Mouse (Mus musculus): ENCODE results near the gene Fam69a.
"Not testable (repeated sequence)": the region's sequence is repeated elsewhere in the genome, so short reads cannot be mapped to it uniquely, and the experiment has no call there.

Gene Fam69a

DNA sequence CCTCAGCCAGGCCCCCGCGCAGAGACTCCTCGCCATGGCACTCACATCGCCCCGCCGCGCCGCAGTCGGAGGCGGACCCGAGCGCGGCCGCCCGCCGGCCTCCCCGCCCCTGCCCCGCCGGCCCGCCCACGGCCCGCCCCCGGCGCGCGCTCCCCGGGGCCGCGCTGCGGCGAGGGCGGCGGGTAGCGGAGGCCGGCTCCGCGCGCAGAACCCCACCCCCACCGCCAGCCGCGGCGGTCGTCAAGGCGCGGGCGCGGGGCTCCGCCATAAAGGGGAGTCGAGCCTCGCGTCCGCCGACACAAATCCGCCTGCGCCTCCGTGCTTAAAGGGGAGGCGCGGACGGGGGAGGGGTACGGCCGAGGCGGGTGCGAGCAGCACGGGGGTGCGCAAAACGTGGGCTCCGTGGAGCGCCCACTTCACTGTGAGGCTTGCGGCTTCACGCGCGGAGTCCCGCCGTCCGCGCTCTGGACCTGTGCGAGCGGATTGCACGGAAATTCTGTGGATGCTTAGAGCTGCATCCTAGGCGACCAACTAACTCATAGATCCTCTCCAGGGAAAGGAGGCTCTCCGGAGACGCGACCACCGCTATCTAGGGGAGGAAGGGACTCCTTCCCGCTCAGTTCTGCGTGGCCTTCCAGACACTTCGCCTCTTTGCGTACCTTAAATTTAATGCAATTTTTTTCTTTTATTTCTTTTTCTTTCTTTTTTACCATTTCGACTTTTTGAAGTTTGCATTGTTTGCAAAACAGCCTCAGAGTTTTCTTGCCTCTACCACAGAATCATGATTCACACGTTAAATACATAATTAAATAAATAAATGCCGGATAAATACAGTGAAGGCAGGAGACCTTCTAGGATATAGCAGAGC lies at the start of gene Fam69a:
Gene Fam69a, minus strand, starts transcription at position 119 of the 868 bp plus-strand sequence.
- peak; percentile 78 for DNase-seq

DNA sequence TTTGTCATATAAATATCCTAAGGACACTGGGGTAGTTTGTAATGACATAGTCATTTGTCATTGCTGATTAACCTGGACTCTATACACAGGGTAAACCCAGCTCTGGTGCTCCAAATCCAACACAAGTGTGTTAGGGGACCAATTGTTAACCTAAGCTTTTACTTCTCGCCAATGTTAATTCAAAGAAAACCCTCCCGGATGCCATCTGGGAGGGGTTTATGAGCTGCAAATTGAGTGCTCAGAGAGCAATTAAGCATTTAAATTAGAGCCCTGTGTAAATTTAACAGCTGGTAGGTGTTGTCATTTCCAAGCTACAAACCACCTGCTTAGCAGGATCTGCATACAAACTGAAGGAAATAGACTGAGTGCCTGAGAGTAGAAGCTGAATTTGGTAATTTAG lies 48.6 kb upstream of the Fam69a start:
- no peak for DNase-seq

DNA sequence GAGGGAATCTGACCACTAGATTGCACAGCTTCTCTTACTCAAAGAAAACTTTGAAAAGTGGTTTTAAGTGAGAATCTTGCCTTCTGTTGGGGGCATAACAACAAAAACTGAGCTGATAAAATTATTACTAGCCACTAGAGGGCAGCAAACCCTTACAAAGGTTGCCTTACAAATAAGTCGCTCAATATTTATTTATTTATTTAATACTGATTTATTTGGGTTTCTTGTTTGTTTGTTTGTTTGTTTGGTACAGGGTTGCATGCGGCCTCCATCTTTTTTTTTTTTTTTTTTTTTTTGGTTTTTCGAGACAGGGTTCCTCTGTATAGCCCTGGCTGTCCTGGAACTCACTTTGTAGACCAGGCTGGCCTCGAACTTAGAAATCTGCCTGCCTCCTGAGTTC lies 47.3 kb upstream of the Fam69a start:
- DNase-seq: peak; percentile 76

DNA sequence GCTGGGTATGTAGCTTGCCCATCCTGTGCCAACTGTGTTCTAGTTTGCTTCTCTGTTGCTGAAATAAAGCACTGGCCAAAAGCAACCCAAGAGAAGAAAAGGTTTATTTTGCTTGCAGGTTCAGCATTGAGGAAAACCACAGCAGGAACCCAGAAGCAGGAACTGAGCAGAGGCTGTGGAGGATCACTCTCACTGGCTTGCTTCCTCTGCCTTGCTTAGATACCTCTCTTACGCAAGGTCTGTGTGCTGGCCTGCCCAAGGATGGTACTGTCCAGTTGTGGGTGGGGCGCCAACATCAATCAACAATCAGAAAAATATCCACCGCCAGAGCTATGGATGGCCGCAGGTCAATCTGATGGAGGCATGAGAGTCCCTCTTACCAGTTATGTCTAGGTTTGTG lies 44.4 kb upstream of the Fam69a start:
- DNase-seq: no peak

DNA sequence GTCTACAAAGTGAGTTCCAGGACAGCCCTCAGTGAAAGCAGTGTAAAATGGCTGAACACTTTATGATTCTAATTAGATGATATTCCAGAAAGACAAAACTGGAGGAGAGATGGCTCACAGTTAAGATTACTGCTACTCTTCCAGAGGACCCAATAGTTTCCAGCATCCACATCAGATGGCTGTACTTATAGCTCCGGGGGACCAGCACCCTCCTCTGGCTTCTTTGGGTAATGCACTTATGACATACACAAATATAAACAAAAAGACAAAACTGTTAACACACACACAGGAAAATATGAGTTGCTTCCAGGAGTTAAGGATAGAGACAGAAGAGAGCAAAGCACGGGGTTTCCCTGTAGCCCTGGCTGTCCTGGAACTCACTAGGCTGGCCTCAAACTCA lies 43.1 kb upstream of the Fam69a start:
- peak; percentile 19 for DNase-seq

DNA sequence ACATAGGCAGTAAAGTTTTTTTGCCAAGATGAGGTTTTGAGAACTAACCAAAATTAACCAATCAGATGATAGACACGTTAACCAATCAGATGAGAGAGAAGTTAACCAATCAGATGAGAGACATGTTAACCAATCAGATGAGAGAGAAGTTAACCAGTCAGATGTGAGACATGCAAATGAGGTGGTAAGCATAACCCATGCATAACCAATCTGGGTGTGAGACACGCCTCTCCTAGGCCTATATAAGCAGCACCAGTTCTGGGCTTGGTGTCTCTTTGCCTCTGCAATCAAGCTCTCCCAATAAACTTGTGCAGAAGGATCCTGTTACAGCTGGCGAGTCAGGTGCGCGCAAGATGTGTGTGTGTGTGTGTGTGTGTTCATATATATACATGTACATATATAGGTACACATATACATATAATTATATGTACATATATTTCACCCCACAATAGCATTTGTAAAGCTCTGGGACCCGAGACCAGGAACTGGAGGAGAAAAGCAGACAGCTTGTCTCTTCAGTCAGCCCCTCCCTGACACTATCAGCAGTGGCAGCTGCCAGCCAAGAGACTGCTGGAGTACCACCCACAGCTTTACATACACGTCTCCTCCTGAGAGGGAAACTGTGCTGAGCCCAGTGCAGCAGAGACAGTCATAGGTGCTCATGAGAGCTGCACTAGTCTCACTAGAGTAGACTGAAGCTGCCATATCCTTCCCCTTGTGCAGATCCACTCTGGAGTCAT lies 42.1 kb upstream of the Fam69a start:
- not testable (repeated sequence) for DNase-seq

DNA sequence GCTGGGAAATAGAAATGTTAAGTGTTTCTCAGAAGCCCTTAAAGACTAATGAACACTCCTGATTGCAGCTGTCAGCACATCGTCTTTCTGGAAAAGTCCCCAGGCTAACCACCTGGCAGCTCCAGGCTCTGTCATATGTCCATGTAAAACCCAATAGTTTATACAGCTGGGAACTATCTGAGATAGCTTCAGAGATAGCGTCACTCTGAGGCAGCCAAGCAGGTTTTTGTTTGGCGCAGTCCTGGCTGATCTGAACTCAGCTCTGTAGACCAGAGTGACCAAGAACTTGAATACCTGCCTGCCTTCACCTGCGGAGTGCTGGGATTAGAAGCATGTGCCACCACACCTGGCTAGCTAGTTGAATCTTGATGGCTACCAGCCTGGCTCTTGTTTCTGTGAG lies 41.3 kb upstream of the Fam69a start:
- DNase-seq: no peak

DNA sequence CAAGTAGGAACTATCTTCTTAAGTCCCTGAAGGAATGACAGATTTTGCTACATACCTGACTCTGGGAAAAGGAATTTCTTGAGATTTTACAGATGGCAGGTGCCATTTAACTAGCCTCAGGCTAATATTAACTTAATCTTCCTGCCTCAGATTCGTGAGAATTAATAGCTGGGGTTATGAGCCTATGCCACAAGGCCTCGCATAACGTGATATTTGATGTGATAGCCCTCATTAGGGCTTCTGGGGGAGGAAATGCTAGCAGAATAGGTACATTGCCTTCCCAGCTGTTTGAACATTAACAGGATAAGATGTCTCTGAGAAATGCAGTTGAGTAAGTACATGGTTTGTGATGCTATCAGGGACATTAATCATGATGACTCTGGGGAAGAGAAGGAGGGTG lies 34.5 kb upstream of the Fam69a start:
- no peak for DNase-seq

DNA sequence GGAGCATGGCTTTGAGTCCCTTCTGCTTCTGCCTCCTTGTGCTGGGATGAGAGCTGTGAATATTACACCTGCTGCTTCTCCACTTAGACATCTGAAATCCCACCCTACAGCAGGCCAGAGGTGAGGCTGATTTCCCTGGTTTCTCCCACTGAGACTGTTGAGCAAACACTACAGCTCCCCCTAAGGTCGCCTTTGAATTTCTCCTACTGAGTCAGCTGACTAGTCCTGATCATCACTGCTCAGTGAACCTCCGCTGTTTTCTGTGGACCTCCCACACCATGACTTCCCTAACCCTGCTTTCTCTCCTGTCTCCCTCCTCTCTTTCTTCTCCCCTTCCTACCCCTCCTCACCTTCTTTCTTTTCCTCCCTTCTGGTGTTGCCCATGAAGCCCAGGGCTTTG lies 32.5 kb upstream of the Fam69a start:
- no peak for DNase-seq

DNA sequence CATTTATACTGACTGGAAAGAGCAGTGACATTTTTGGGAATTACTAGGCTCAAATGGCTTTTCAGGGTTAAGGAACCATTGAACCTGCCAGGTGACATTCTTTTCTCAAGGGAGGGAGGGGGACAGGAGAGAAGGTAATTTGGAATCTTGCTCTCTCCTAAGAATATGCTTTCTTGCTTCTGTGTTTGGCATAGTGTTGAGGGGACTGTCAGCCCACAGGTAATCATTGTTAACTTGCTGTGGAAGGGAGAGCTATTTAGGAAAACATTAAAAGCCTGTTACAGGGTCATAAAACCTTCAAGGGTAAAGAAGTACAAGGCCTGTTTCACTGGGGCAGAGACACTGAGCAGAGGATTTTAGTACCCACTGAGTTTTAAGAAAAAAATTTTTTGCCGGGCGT lies 30.3 kb upstream of the Fam69a start:
- DNase-seq: no peak

DNA sequence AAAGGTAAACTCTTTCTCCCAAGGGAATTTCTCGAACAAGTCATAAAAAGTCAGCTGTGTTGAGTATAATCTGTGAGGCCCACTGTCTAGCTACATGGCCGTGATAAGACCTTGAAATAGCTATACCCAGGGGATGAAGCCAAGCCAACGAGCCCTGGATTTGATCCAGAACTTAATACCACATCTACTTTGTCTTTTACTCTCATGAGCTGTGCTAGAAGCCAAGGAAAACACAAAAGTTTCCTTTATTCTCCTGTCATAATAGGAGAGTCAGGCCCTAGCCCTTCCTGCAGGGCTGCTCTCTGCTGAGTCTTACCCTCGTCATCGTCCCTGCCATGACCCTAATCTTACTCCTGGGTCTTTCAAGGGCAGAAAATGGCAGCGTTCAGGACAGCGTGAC lies 28.5 kb upstream of the Fam69a start:
- no peak for DNase-seq

DNA sequence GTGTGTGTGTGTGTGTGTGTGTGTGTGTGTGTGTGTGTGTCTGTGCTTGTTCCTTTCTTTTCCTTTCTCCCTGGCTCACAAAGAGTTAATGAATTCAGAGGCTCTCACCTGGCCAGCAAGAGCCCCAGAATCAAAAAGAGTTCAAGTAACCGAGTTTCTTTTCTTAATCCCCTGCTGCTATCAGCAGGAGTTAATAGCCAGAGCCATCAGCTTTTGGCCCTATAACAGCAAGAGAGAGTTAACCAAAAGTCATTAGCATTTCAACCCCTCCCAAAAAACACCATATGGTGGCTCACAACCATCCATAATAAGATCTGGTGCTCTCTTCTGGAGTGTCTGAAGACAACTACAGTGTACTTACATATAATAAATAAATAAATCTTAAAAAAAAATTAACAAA lies 27.3 kb upstream of the Fam69a start:
- DNase-seq: no peak

DNA sequence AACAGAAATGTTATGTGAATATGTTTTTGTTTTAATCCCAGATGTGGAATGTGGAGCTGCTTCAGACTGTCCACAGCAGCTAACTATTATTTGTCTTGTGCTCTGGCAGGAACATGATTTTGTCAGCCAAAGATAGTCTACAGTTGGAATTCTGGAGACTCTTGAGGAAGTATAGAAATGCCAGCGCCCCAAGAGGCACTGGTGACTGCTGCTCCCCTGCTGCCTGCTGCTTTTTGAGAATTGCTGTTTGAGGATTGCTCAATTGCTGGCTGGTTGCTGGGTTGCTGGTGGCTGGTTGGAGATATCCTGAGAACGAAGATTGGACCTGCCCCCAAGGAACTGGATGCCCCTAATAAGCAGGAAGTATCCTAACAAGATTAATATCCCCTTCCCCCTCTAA lies 22.8 kb upstream of the Fam69a start:
- DNase-seq: no peak

DNA sequence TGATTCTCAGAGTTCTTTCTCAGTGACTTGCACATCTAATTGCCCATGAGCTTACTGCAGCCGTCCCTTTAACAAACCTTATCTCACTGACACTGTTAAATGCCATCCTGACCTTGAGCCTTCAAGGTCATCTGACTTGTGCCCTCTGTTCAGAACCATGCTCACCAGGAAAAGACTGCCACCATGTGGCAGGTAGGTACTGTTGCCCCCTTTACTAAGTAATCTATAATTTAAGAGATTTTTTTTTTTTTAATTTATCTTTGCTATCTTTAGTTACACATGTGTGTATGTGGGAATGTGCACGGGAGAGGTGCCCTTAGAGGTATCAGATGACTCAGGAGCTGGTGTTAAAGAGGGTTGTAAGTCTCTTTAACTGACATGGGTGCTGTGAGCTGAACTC lies 18.2 kb upstream of the Fam69a start:
- no peak for DNase-seq

DNA sequence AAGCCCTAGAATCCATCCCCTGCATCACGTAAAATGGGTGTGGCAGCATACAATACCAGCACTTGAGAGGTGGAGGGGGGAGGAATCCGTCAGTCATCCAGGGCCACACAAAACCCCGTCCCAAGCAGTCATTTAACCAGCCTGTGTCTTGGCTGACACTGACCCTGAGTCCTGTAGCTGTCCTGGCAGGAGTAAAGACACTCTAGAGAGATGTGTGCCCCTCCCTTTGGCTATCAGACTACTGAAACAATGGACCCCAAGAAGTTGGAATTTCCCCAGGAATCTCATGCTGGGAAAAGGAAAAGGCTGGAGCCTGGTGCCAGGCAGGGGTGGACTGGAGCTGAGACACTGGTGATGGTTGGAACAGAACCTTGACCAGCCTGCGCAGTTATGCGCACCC lies 15.8 kb upstream of the Fam69a start:
- DNase-seq: no peak

DNA sequence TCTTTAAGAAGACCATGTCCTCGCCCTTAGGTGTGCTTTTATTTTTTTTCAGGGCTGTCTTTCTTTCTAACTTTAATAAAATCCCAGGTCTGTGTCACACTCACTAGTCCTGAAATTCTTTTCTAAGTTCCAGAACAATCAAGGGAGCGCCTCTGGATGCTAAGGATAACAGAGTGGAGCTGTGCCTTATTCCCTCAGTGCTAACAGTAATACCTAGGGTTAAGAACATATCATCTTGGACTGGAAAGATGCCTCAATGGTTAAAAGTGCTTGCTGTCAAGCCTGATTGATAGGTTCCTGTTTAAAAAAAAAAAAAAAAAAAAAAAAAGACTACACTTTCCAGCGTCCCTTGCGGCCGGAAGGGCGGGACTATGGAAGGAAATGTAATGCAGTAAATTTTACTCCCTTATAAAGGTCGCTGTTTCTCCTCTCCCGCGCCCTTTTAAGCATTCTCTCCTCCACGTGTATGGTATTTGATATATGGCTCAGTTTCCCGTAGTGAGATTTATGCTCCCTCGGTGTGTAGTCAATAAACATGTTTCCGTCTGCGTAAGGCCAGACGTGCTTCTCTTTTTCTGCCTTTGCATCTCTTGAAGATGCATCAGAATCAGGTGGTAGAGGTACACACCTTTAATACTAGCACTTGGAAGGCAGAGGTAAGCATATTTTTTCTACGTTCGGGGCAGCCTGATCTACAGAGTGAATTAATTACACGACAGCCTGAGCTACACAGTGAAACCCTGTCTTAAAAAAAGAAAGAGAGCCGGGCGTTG lies 14.1 kb upstream of the Fam69a start:
- DNase-seq: peak; percentile 72

DNA sequence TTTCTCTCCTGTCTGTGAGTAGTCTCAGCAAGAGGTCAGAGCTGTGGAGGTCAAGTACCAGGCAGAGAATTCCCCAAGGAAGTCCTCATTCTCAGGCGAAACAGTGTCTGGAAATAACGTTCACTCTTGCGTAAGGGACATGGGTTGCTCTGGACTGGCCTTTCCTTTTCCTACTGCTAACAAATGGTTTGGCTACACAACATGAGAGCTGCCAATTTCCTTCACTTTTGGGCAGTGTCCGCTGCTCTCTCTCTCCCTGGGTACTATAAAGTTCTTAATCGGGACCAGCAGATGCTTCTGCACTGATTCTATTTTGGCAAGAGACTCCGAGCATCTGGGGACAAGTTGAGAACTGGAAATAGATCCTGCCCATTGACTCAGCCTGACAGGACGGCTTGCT lies 10.8 kb upstream of the Fam69a start:
- no peak for DNase-seq

DNA sequence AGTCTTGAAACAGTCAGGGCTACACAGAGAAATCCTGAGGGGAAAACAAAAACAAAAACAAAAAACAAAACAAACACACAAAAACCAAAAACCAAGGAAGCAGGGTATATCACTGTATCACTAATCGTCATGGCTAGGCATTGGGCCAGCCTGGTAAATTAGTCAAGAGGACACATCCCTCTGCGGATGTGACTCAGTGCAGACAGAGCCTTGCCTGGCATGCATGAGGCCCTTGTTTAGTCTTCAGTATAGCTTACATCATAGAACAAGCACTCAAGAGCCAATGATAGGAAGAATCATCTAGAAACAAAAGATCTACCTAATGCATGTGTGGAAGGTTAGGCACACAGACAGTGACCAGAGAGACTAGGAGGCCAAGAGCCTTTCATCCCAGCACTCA lies 9.1 kb upstream of the Fam69a start:
- peak; percentile 0 for DNase-seq

DNA sequence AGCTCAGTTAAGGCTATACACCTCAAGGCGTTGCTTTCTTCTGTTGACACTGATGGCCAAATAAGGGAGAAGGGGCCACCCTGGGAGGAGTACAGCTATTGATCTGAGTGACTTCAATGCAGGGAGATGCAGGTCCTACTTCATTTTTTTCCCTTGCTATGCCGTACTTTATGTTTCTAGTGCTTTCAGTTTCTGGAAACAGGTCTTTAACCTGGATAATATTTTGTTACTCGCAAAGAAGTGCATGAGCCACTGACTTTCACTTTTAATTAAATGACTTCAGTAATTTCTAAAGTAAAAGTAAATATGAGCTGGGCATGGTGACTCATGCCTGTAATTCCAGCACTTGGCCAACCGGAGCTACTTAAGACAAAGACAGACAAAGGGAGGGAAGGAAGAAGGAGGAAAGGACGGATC lies 958 bp upstream of the Fam69a start:
- DNase-seq: no peak

DNA sequence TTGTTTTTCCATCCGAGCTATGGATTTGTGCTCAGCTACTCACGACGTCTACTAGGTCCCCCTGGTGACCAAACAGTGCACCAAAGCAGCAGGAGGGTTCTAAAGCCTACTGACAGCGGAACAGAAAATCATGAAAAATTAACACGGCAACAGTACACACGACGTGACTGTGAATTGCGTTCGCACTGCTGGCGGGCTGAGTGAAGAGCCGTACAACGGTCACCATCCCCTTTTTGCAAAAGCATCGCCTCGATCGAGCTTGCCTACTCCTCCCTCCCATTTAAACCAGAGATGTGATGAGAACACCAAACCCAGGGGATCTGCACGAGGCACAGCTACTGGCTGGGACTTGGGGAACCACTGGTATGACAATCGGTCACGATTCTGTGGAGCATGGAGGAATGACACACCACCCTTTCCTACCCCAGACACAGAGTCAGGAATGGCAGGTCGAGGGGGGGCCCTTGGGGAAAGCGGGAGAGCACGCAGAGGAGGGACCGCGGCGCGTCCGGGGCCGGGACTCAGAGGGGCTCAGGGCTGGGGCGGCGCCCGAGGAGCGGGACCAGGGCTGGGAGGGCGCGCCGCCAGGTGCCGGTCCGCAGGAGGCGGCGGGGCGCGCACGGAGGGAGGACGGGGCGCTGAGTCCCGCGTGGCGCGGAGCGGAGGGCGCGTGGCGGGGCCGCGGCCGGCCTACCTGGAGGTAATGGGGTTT lies 474 bp downstream of the Fam69a start:
- DNase-seq: peak; percentile 84

DNA sequence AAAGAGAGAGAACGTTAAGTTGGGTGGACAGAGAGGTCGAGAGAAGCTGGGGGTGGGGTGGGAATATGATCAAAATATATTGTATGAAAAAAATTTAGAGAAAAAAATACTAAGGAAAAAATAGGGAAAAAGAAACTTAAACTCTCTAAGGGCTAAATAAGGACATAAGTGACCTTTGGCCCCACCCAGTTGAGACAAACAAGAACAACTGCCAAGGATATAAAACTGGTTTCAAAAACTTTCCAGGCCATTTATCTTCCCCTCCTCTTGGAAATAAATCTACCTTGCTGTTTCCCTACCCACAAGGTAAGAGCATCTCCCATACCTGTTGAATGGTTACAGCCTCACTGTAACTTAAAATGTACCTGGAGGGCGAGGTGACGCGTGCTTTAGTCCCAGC lies 2.9 kb downstream of the Fam69a start:
- DNase-seq: no peak

DNA sequence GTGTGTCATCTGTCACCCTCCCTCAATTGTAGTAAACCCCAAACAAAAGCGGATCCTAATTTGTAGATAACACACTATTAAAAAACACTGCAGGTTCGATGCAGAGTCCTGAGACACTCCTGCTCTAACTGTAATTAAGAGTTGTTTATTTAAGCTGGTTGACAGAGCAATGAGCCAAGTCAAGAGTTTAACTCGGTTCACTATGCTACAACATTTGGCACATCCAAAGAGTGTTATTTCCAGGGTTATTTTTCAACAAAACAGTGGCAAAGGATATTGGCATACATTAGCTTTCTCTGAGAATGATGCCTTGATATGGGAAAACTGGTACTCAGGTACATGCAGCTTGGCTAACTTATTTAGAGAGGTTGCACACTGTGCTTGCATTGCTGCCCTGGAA lies 4.9 kb downstream of the Fam69a start:
- no peak for DNase-seq

DNA sequence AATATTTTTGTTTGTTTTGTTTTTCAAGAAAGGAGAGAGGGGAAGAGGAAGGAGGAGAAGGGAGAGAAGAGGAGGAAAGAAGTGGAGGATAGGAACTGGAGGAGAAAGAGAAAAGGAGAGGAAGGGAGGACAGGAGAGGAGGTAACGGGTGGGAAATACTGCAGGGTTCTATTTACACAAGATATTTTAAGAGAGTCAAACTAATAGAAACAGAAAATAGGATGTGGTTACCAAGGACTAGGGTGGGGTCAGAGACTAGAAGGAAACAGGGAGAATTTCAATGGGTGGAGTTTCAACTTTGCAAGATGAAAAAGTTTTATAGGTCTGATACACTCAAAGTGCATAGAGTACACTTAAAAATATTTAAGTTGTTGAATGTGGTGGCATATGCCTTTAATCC lies 7.0 kb downstream of the Fam69a start:
- DNase-seq: no peak
